Mouse (Mus musculus) liver, embryonic 14.5 days (tissue): ENCODE results near the gene Crocc.

Source experiments
- CTCF ChIP-seq: IDR thresholded peaks from 2 replicates; pipeline ENCODE4 v1.5.1; 2016; ENCODE audit warnings: antibody characterized with exemption, low read depth, control low read depth
- EP300 ChIP-seq: IDR thresholded peaks from 2 replicates; pipeline ENCODE4 v1.6.1; 2016; ENCODE audit warnings: antibody characterized with exemption, low read depth

GRCm38 (mm10) chr4:141099956-141100355, 39.6 kb upstream of the Crocc start:
- TF ChIP-seq EP300: no peak
- TF ChIP-seq CTCF: no peak
